In genomic region chr10:55935447-55935846, GRCm38 (mm10) we compare ENCODE assay signal across 14 mouse cellular contexts.
"Had no signal": no experiment of that assay in that cellular context is flagged by ENCODE, and none has a peak within 500 bp of the region (broad histone marks: within the 10 kb centered on the region; RNA-seq: fewer than 3 reads in every experiment).

No protein-coding gene starts in this region.

- H3K4me3 ChIP-seq: kidney, embryonic 15.5 days; left cerebral cortex, adult 2 months; liver, embryonic 13.5 days; neural tube, embryonic 12.5 days had no signal

- H3K4me1 ChIP-seq: kidney, embryonic 15.5 days; liver, embryonic 13.5 days; neural tube, embryonic 12.5 days had no signal

- H3K27me3 ChIP-seq: kidney, embryonic 15.5 days; liver, embryonic 13.5 days; neural tube, embryonic 12.5 days had no signal

- H3K9ac ChIP-seq: kidney, embryonic 15.5 days; liver, embryonic 13.5 days; neural tube, embryonic 12.5 days had no signal

- H3K27ac ChIP-seq: kidney, embryonic 15.5 days; left cerebral cortex, adult 2 months; liver, embryonic 13.5 days; neural tube, embryonic 12.5 days had no signal

- H3K4me2 ChIP-seq: kidney, embryonic 15.5 days; liver, embryonic 13.5 days; midbrain, embryonic 11.5 days; neural tube, embryonic 12.5 days had no signal

- DNase-seq: kidney, adult 8-10 months; kidney, postnatal 10 days; kidney, postnatal 36 days; layer of hippocampus, postnatal 36 days; liver, embryonic 13.5 days; lung, adult 2 months; lung, postnatal 14 days; lung, postnatal 4 days; thymus, adult 18-20 months; thymus, postnatal 36 days had no signal

- H3K9me3 ChIP-seq: kidney, embryonic 15.5 days; liver, embryonic 13.5 days; neural tube, embryonic 12.5 days had no signal

- H3K36me3 ChIP-seq: kidney, embryonic 15.5 days; liver, embryonic 13.5 days; neural tube, embryonic 12.5 days had no signal
